Mouse (Mus musculus): ENCODE results near the gene Map7d1.

The Map7d1 gene

GRCm38 (mm10) chr4:126256131-126256791, at the start of gene Map7d1:
TSS of gene Map7d1 (minus strand) at chr4:126256343.
- peak; percentile 62 for ATAC-seq (ENCODE audit: low TSS enrichment)

DNA sequence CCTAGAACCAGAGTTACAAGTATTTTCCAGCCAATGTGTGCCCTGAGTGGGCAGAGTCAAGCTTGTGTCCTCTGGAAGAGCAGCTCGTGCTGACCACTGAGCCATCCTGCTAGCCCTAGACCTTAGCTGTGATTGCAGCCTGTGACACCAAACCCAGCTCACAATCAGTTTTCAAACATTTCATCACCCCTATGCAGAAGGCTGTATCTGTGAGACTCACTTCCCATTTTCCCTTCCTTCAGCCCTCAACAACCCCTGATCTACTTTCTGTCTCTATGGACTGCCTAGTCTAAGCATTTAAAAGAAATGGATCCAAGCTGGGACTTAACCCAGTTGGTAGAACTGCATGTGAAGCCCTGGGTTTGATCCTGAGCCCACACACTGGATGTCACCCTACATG, 49.3 kb upstream of the Map7d1 start:
- ATAC-seq (ENCODE audit: low TSS enrichment), result no peak

DNA sequence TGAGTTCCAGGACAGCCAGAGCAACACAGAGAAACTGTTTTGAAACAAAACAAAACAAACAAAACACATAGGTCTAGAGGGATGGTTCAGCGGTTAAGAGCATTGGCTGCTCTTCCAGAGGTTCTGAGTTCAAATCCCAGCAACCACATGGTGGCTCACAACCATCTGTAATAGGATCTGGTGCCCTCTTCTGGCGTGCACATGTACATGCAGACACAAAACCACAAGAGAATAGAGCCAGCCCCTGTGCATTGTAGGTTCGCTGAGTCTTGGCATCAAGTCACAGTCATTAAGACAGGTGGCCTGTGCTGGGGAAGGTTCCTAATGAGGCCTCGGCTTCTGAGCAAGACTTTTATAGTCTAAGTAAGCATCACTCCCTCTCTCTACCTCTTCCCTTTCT, 47.7 kb upstream of the Map7d1 start:
- ATAC-seq (ENCODE audit: low TSS enrichment), result no peak

- ATAC-seq (ENCODE audit: low TSS enrichment), result no peak
Measured at GRCm38 (mm10) chr4:126301584-126302309, 45.6 kb upstream of the Map7d1 start.

- no peak for ATAC-seq (ENCODE audit: low TSS enrichment)
Measured at GRCm38 (mm10) chr4:126300916-126301583, 44.9 kb upstream of the Map7d1 start.

- peak; percentile 86 for ATAC-seq (ENCODE audit: low TSS enrichment)
Measured at GRCm38 (mm10) chr4:126296617-126297101, 40.5 kb upstream of the Map7d1 start.

DNA sequence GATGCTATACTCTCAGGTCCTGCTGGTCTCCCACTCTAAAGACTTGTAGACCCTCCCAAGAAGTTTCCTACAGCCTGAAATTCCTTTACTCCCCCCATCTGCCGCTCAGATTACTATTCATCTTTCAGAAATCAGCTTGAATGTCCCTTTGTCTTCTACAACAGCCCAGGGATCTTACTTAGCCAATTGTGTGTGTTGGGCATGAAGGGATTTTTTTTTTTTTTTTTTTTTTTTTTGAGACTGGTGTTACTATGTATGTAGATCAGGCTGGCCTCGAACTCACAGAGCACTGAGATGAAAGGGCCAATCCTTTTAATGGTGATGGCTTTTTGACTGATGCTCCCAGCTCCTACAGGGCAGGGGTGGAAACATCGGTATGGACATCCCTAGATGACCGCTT, 39.8 kb upstream of the Map7d1 start:
- no peak for ATAC-seq (ENCODE audit: low TSS enrichment)

- no peak for ATAC-seq (ENCODE audit: low TSS enrichment)
Measured at GRCm38 (mm10) chr4:126295152-126295551, 39.0 kb upstream of the Map7d1 start.

GRCm38 (mm10) chr4:126291196-126291595, 35.1 kb upstream of the Map7d1 start:
- ATAC-seq (ENCODE audit: low TSS enrichment), result no peak

DNA sequence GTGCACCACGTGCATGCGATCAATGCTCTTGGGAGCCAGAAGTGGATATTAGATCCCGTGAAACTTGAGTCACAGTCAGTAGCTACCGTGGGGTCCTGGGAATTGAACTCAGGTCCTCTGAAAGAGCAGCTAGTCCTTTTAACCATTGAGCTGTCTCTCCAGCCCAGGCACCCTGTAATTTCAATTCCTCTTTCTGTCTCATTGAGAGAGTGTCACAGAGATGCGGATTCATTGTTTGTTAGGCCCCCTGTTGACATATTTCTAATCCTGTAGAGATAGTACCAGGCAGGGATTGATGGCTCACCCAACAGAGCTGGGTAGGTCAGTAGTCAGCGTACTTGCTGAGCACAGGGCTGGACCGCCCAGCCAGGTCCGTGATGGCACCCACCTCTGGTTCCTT, 34.2 kb upstream of the Map7d1 start:
- ATAC-seq (ENCODE audit: low TSS enrichment), result no peak

GRCm38 (mm10) chr4:126288085-126288666, 32.0 kb upstream of the Map7d1 start:
- ATAC-seq (ENCODE audit: low TSS enrichment), result no peak

DNA sequence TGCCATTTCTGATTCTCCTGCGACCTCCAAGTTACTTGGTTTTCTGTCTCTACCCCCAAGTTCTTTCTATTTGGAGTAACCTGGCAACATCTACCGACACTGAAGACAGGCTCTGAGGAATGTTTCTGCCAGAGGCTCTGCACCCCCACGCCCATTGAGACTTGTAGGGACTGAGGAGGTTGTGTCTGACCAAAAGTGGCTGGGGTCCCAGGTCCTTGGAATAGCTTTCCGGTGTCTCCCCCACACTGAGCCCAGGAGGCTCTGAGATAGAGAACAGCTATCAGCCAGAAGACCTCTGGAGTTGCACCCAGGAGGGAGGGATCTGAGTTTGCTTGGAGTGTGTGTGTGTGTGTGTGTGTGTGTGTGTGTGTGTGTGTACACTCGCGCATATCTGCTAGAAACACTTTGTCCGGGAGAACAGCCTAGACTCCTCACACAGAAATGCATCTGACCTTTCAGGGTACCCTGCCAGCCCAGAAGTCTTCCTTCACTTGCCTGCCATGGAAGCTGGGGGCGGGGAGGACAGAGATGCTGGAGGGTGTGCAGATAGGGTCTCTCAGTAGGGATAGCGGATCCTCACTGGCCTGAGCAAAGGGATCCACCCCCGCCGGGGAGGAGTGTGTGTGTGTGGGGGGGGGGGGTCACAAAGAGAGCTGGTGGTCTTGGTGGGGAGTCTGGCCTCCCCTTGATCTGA, 31.3 kb upstream of the Map7d1 start:
- ATAC-seq (ENCODE audit: low TSS enrichment), result no peak

DNA sequence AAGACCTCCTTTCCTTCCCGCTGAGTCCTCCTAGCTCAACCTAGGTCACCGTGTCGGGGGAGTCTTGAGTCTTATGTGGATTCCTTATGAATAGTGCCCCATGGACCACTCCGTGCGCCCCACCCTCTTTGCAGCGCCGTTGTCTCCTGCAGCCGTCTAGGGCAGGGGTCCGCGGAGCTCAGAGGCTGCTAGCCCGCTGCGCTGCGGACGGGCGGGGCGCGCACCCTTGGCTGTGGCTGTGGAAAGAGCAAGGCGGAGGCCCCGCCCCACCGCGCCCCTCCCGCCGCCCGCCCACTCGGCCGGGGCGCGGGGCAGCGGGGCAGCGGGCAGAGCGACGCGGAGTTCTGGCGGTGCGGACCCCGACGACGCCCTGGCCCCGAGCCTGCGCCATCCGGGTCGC, 30.3 kb upstream of the Map7d1 start, which contains the start of gene Col8a2:
TSS of gene Col8a2 (plus strand) at position 302 of the 400 bp plus-strand sequence.
- ATAC-seq (ENCODE audit: low TSS enrichment), result no peak

GRCm38 (mm10) chr4:126283582-126283981, 27.4 kb upstream of the Map7d1 start:
- no peak for ATAC-seq (ENCODE audit: low TSS enrichment)

DNA sequence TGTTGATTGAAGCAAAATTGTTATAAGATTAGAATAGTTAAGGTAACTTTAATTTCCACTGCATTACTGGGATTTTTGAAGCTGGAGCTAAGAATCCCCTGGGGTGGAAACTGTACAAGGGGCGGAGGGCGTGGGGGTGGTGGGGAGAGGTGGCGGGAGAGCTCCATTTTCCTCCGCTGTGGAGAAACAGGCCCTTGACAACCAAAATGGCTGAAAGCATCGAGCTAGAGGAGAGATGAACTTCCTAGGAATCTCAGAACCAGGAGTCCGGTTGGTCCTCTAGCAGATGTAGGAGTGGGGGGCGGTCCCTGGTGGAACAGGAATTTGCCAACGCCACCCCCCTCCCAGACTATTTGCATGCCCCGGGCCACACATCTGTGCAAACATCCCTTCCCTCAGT, 25.6 kb upstream of the Map7d1 start:
- no peak for ATAC-seq (ENCODE audit: low TSS enrichment)

DNA sequence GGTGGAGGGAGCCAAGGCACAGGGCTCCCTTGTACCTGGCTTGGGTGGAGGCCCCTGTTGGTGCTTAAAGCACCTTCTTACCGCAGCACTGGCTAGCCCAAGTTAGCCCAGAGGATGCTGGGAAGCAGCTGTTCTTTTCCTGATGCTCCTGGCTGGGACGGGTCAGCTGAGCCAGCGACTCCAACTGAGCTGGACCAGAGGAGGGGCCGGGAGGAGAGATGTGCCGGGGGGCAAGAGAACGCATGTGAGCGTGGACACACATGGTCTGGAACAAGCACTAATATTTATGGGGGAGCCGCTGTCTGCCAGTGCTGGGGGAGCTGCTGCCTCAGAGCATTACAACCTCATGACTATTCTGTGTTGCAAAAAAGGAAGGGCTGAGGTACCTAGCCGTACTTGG, 22.8 kb upstream of the Map7d1 start:
- no peak for ATAC-seq (ENCODE audit: low TSS enrichment)

DNA sequence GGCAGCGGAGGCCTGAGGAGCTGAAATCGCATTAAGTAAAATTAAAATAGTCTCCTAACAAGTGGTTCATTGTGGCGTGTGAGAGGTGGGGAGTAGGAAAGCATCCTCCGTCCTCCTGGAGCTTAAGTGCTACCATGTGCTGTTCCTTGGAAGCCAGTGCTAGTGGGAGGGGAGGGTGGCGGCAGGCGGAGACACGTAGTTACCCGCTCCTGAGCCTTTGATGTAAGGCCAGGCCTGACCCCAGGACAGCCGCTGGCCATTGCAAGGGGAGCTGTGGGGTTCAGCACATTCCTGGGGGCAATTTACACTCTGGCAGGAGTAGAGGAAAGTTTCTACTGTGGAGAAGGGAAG, 22.4 kb upstream of the Map7d1 start:
- no peak for ATAC-seq (ENCODE audit: low TSS enrichment)

- ATAC-seq (ENCODE audit: low TSS enrichment), result no peak
Measured at GRCm38 (mm10) chr4:126277906-126278564, 21.9 kb upstream of the Map7d1 start.

- ATAC-seq (ENCODE audit: low TSS enrichment), result no peak
Measured at GRCm38 (mm10) chr4:126275681-126276131, 19.6 kb upstream of the Map7d1 start.

- ATAC-seq (ENCODE audit: low TSS enrichment), result no peak
Measured at GRCm38 (mm10) chr4:126275081-126275480, 18.9 kb upstream of the Map7d1 start.

DNA sequence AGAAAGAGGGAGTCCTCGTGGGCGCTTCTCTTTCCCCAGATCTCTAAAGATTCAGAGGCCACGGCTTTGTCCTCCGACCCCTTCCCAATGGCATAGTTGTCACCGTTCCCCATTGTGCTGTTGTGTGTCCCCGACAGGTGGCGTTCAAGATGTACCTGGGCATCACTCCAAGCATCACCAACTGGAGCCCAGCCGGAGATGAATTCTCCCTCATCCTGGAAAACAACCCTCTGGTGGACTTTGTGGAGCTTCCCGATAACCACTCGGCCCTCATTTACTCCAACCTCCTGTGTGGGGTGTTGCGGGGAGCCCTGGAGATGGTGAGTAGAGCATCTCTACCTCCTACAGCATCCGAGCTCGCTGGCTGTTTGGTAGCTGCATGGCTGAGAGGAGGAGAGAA, 17.6 kb upstream of the Map7d1 start:
- ATAC-seq (ENCODE audit: low TSS enrichment), result peak; percentile 38; the same call in 1 of the 2 replicates
